ENCODE assay signal across 9 mouse cellular contexts in the genomic region with DNA sequence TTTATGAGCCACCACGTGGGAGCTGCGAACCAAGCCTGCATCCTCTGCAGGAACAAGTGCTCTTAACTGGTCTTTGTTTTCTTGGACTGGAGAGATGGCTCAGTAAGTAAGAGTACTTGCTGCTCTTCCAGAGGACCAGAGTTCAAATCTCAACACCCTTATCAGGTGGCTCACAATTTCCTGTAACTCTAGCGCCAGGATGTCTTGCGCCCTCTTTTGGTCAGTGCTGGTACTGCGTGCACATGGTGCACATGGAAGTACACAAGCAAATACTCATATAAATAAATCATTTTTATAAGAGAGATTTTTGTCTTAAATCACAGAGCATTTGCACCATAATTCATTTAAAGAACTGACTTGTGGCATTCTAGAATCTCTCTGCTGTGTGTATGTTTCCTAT. TPM values are rescaled to one million over a fixed set of nuclear protein-coding genes. Genes with fewer than 3 reads are reported as not detected.
A peak's percentile ranks its signal among the peaks of the same experiment; 100 is the strongest.
DNase-seq lines count a peak whose midpoint lies in the region; TF ChIP-seq lines count a peak whose summit lies in the region.
"Had no signal": no experiment of that assay in that cellular context is flagged by ENCODE, and none has a peak within 500 bp of the region (broad histone marks: within the 10 kb centered on the region; RNA-seq: fewer than 3 reads in every experiment).

No protein-coding gene starts in this region.

- peak; percentile 16 to 28 for DNase-seq in cerebellum, postnatal 10 days
- DNase-seq in cerebellum, adult 9-11 months: no peak
- no peak for DNase-seq in lung, adult 2 months
- no peak for DNase-seq in lung, postnatal 10 days
- DNase-seq in c-Kit-positive CD71-positive TER-119-negative erythroid progenitor cells, embryonic 14.5 days (ENCODE audit: low read depth): peak; percentile 29
- peak; percentile 67 for DNase-seq in testis, postnatal 10 days (ENCODE audit: low spot score)
- DNase-seq in frontal cortex, adult 2 months (ENCODE audit: extremely low spot score in 1 of 2, low spot score in 1 of 2): no peak
- no peak for DNase-seq in layer of hippocampus, postnatal 14 days (ENCODE audit: low spot score in 2 of 2)

- 68% methylated on average over 5 of the region's 5 CpGs for WGBS in lung, adult 2 months

- peak; percentile 47 for TF ChIP-seq CTCF in lung, adult 2 months (IDR thresholded peaks at IDR 0.05; ENCODE audit: insufficient read depth, low read length)

- no peaks in the 10 kb centered on the region for H3K4me1 ChIP-seq in lung, adult 2 months (ENCODE audit: control insufficient read depth, insufficient read depth, low read length)
- H3K4me1 ChIP-seq: lung, embryonic 15.5 days had no signal

- TF ChIP-seq POLR2A in lung, adult 2 months (IDR thresholded peaks at IDR 0.05; ENCODE audit: borderline replicate concordance, extremely low read depth, low read depth, low read length): no peak

- no peak overlapping the region for H3K4me3 ChIP-seq in lung, adult 2 months (replicated peaks; ENCODE audit: extremely low read depth, low read depth, low read length)
- H3K4me3 ChIP-seq: lung, embryonic 15.5 days had no signal

RNA-seq across cellular contexts. Expression of a gene that starts 35.3 kb away (rescaled TPM):
- polyA plus RNA-seq in lung, adult 2 months (2012; rRNA removed): 11.6 and 16.8 TPM in 2 replicates
- 19.2 and 19.6 TPM in 2 replicates for polyA plus RNA-seq in frontal cortex, adult 2 months (2012; rRNA removed)
- total RNA-seq in layer of hippocampus, postnatal 14 days (2021): 10 to 100 TPM; 34.9 to 35.4 TPM

RNA-seq across cellular contexts. Expression of a gene that starts 51.3 kb away (rescaled TPM):
- polyA plus RNA-seq in lung, adult 2 months (2012; rRNA removed): 20.8 and 44.8 TPM in 2 replicates
- polyA plus RNA-seq in frontal cortex, adult 2 months (2012; rRNA removed): 12.3 and 15.7 TPM in 2 replicates
- 10 to 100 TPM; 14.2 to 19.7 TPM for total RNA-seq in layer of hippocampus, postnatal 14 days (2021)

Comparison
In these comparisons a context has a peak if more than half of its experiments do, and no peak if none do; other contexts are left out.
1. DNase-seq: peak in cerebellum, postnatal 10 days (2 of 2), c-Kit-positive CD71-positive TER-119-negative erythroid progenitor cells, embryonic 14.5 days (single experiment) and testis, postnatal 10 days (single experiment); none in cerebellum, adult 9-11 months (single experiment), lung, adult 2 months (single experiment), lung, postnatal 10 days (single experiment), frontal cortex, adult 2 months (0 of 2) and layer of hippocampus, postnatal 14 days (0 of 2).